Mouse (Mus musculus) layer of hippocampus, postnatal 10 days (tissue): Measurements from ENCODE around the gene Slc16a1. TPM values are rescaled to one million over a fixed set of nuclear protein-coding genes. Genes with fewer than 3 reads are reported as not detected.

Source experiments
- DNase-seq, 2 experiments: peaks; one replicate each; pipeline ENCODE4 v3.0.0; 2021; ENCODE audit warnings: low spot score in 2 of 2
- total RNA-seq, 2 experiments: library from RNA; stranded (reverse); gene quantifications; 2 replicates each; pipeline ENCODE4 v1.2.3; 2021

Gene Slc16a1
- total RNA-seq, 2 experiments from 2014 or later: 76.3 to 82.4 TPM

GRCm38 (mm10) chr3:104638932-104639748 is 672 bp downstream of the Slc16a1 start:
- peak; percentile 48 to 57 for DNase-seq

- no peak for DNase-seq
Observed at GRCm38 (mm10) chr3:104639749-104640368, 1.4 kb downstream of the Slc16a1 start.

- no peak for DNase-seq
Observed at GRCm38 (mm10) chr3:104640855-104641254, 2.4 kb downstream of the Slc16a1 start.

GRCm38 (mm10) chr3:104641313-104641712 is 2.8 kb downstream of the Slc16a1 start:
- DNase-seq: no peak

GRCm38 (mm10) chr3:104643113-104643512 is 4.6 kb downstream of the Slc16a1 start:
- no peak for DNase-seq

GRCm38 (mm10) chr3:104643810-104644270 is 5.4 kb downstream of the Slc16a1 start:
- peak; percentile 42 to 60 for DNase-seq

- DNase-seq: no peak
Observed at GRCm38 (mm10) chr3:104644371-104644770, 5.9 kb downstream of the Slc16a1 start.

- no peak for DNase-seq
Observed at GRCm38 (mm10) chr3:104654219-104654618, 15.8 kb downstream of the Slc16a1 start.

- DNase-seq: no peak
Observed at GRCm38 (mm10) chr3:104654921-104655320, 16.5 kb downstream of the Slc16a1 start.

GRCm38 (mm10) chr3:104658706-104659105 is 20.2 kb downstream of the Slc16a1 start:
- no peak for DNase-seq

- DNase-seq: no peak
Observed at GRCm38 (mm10) chr3:104659758-104660157, 21.3 kb downstream of the Slc16a1 start.

GRCm38 (mm10) chr3:104660522-104660921 is 22.1 kb downstream of the Slc16a1 start:
- no peak for DNase-seq

- no peak for DNase-seq
Observed at GRCm38 (mm10) chr3:104662007-104662406, 23.5 kb downstream of the Slc16a1 start.

- DNase-seq: no peak
Observed at GRCm38 (mm10) chr3:104662926-104663325, 24.5 kb downstream of the Slc16a1 start.

- peak; percentile 60 to 62 for DNase-seq
Observed at GRCm38 (mm10) chr3:104666950-104667349, 28.5 kb downstream of the Slc16a1 start.

GRCm38 (mm10) chr3:104667451-104667850 is 29.0 kb downstream of the Slc16a1 start:
- no peak for DNase-seq

GRCm38 (mm10) chr3:104668989-104669388 is 30.5 kb downstream of the Slc16a1 start:
- DNase-seq: no peak

GRCm38 (mm10) chr3:104669856-104670182 is 31.4 kb downstream of the Slc16a1 start:
- no peak for DNase-seq

GRCm38 (mm10) chr3:104670183-104671020 is 31.9 kb downstream of the Slc16a1 start:
- DNase-seq: peak in 1 of 2 experiments; percentile 24

GRCm38 (mm10) chr3:104671543-104671942 is 33.1 kb downstream of the Slc16a1 start:
- DNase-seq: no peak

- no peak for DNase-seq
Observed at GRCm38 (mm10) chr3:104672041-104672440, 33.6 kb downstream of the Slc16a1 start.
